Mouse (Mus musculus) C2C12 (cell line): ENCODE data around the gene Rad51b.

Experiments used
- CTCF ChIP-seq: IDR thresholded peaks from one replicate; pipeline ENCODE4 v1.5.1; 2011; ENCODE audit not compliant: control insufficient read depth, insufficient read depth, insufficient read length
- FOSL1 ChIP-seq: IDR thresholded peaks from one replicate; pipeline ENCODE4 v1.8.0; 2011; ENCODE audit warnings: mild to moderate bottlenecking, low read length; ENCODE audit not compliant: poor library complexity, insufficient read depth, severe bottlenecking
- MAX ChIP-seq: IDR thresholded peaks from one replicate; pipeline ENCODE4 v1.6.1; 2011; ENCODE audit warnings: mild to moderate bottlenecking, control low read depth
- MYOG ChIP-seq: IDR thresholded peaks from one replicate; pipeline ENCODE4 v1.6.1; 2011; ENCODE audit not compliant: control insufficient read depth, insufficient read length; ENCODE audit errors: extremely low read depth
- USF1 ChIP-seq: IDR thresholded peaks from one replicate; pipeline ENCODE4 v1.6.1; 2011; ENCODE audit warnings: low read depth, mild to moderate bottlenecking, control low read depth, moderate library complexity

DNA sequence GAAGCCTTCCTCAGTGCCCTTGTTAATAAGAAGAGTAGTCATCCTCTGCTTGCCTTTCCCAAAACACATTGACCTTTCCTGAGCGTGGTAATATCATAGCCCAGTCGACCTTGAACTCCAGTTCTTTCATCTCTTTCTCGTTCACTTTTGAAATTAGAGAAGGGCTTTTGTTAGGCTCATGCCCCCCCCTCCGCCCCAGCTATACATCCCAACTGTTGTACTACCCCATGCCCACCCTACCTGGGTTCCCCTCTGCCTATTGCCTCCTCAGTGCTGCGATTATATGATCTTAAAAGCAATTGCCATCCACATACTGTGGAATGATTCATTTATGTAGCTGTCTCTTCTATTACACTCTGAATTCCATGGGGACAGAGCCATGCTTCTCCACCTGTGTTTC lies 193.5 kb downstream of the Rad51b start:
- TF ChIP-seq CTCF (no peak), MAX (no peak), USF1 (no peak), MYOG (no peak), FOSL1 (no peak)
